Mouse (Mus musculus): ENCODE data around the gene Phactr2. TPM values are rescaled to one million over a fixed set of nuclear protein-coding genes. Genes with fewer than 3 reads are reported as not detected.

The Phactr2 gene
- total RNA-seq, 2 experiments from 2014 or later: 8.3 to 9.3 TPM

- no peak for ATAC-seq (replicated peaks; ENCODE audit: low FRiP score, poor library complexity, severe bottlenecking)
Measured at GRCm38 (mm10) chr10:13412202-13412923, 61.8 kb downstream of the Phactr2 start.

- no peak for ATAC-seq (replicated peaks; ENCODE audit: low FRiP score, poor library complexity, severe bottlenecking)
Measured at GRCm38 (mm10) chr10:13411056-13411455, 63.2 kb downstream of the Phactr2 start.

- ATAC-seq (replicated peaks; ENCODE audit: low FRiP score, poor library complexity, severe bottlenecking): no peak
Measured at GRCm38 (mm10) chr10:13401971-13402370, 72.2 kb downstream of the Phactr2 start.

GRCm38 (mm10) chr10:13395753-13396152 is 78.5 kb downstream of the Phactr2 start:
- no peak for ATAC-seq (replicated peaks; ENCODE audit: low FRiP score, poor library complexity, severe bottlenecking)

GRCm38 (mm10) chr10:13394000-13394399 is 80.2 kb downstream of the Phactr2 start:
- no peak for ATAC-seq (replicated peaks; ENCODE audit: low FRiP score, poor library complexity, severe bottlenecking)

GRCm38 (mm10) chr10:13388116-13388922 is 85.9 kb downstream of the Phactr2 start:
- ATAC-seq (replicated peaks; ENCODE audit: low FRiP score, poor library complexity, severe bottlenecking): no peak

GRCm38 (mm10) chr10:13384866-13385265 is 89.3 kb downstream of the Phactr2 start:
- no peak for ATAC-seq (replicated peaks; ENCODE audit: low FRiP score, poor library complexity, severe bottlenecking)

GRCm38 (mm10) chr10:13377895-13378294 is 96.3 kb downstream of the Phactr2 start:
- ATAC-seq (replicated peaks; ENCODE audit: low FRiP score, poor library complexity, severe bottlenecking): no peak

- ATAC-seq (replicated peaks; ENCODE audit: low FRiP score, poor library complexity, severe bottlenecking): no peak
Measured at GRCm38 (mm10) chr10:13376428-13377260, 97.6 kb downstream of the Phactr2 start.

- no peak for ATAC-seq (replicated peaks; ENCODE audit: low FRiP score, poor library complexity, severe bottlenecking)
Measured at GRCm38 (mm10) chr10:13375820-13376219, 98.4 kb downstream of the Phactr2 start.

- ATAC-seq (replicated peaks; ENCODE audit: low FRiP score, poor library complexity, severe bottlenecking): no peak
Measured at GRCm38 (mm10) chr10:13369581-13370375, 104.4 kb downstream of the Phactr2 start.

- ATAC-seq (replicated peaks; ENCODE audit: low FRiP score, poor library complexity, severe bottlenecking): no peak
Measured at GRCm38 (mm10) chr10:13364286-13364580, 110.0 kb downstream of the Phactr2 start.

- ATAC-seq (replicated peaks; ENCODE audit: low FRiP score, poor library complexity, severe bottlenecking): no peak
Measured at GRCm38 (mm10) chr10:13363499-13364285, 110.5 kb downstream of the Phactr2 start.

- no peak for ATAC-seq (replicated peaks; ENCODE audit: low FRiP score, poor library complexity, severe bottlenecking)
Measured at GRCm38 (mm10) chr10:13360913-13361312, 113.3 kb downstream of the Phactr2 start.

GRCm38 (mm10) chr10:13359846-13360245 is 114.4 kb downstream of the Phactr2 start:
- ATAC-seq (replicated peaks; ENCODE audit: low FRiP score, poor library complexity, severe bottlenecking): no peak

- ATAC-seq (replicated peaks; ENCODE audit: low FRiP score, poor library complexity, severe bottlenecking): no peak
Measured at GRCm38 (mm10) chr10:13358679-13359078, 115.5 kb downstream of the Phactr2 start.

- ATAC-seq (replicated peaks; ENCODE audit: low FRiP score, poor library complexity, severe bottlenecking): no peak
Measured at GRCm38 (mm10) chr10:13346609-13347290, 127.5 kb downstream of the Phactr2 start.

GRCm38 (mm10) chr10:13340583-13340982 is 133.6 kb downstream of the Phactr2 start:
- no peak for ATAC-seq (replicated peaks; ENCODE audit: low FRiP score, poor library complexity, severe bottlenecking)

Data from erythroblast, adult 5-6 weeks (primary cell).